Mouse (Mus musculus): ENCODE data around the gene Palm2. TPM values are rescaled to one million over a fixed set of nuclear protein-coding genes. Genes with fewer than 3 reads are reported as not detected.

Palm2 gene
- total RNA-seq, 1 experiment, result 1.8 TPM

- Histone ChIP-seq H3K9me3 (ENCODE audit: control insufficient read depth, insufficient read depth, low read depth, low read length) (no peaks in the 10 kb centered on the region), H3K27ac (ENCODE audit: insufficient read depth, low read depth, low read length, poor library complexity, severe bottlenecking) (no peak overlapping the region), H3K4me3 (ENCODE audit: insufficient read depth in 1 of 2, low read depth in 1 of 2, low read length in 2 of 2, poor library complexity in 1 of 2, severe bottlenecking in 1 of 2) (no peak overlapping the region), H3K36me3 (ENCODE audit: control insufficient read depth, insufficient read depth, low read length, poor library complexity, severe bottlenecking) (no peaks in the 10 kb centered on the region), H3K4me1 (ENCODE audit: control insufficient read depth in 2 of 2, insufficient read depth in 2 of 2, low read length in 2 of 2, poor library complexity in 1 of 2) (peaks cover 5 to 16% of the 10 kb centered on the region in 2 experiments; a peak in 3 of 4 replicates), H3K9ac (ENCODE audit: insufficient read depth, low read depth, low read length, poor library complexity, severe bottlenecking) (no peak overlapping the region)
- no peak for TF ChIP-seq ZNF384 (IDR thresholded peaks at IDR 0.05; ENCODE audit: low read depth, low read length)
- TF ChIP-seq HCFC1 (IDR thresholded peaks at IDR 0.05; ENCODE audit: borderline replicate concordance, insufficient read depth, low read length), result no peak
- TF ChIP-seq MAFK (IDR thresholded peaks at IDR 0.05; ENCODE audit: insufficient read depth, low read depth, low read length), result no peak
- no peak for TF ChIP-seq CHD2 (IDR thresholded peaks at IDR 0.05; ENCODE audit: low read depth, low read length)
- no peak for TF ChIP-seq ZC3H11A (IDR thresholded peaks at IDR 0.05; ENCODE audit: borderline replicate concordance, low read depth, low read length)
- in situ Hi-C loops (cut with MboI; ENCODE audit: low sequenced_read_pairs in 2 of 2, unreplicated experiment in 2 of 2), result no loop called here
- no peak for DNase-seq (ENCODE audit: low read depth, low spot score)
Observed at GRCm38 (mm10) chr4:57680186-57680585, 246.1 kb downstream of the Palm2 start.

GRCm38 (mm10) chr4:57681511-57681910 is 247.5 kb downstream of the Palm2 start:
- TF ChIP-seq CHD2 (IDR thresholded peaks at IDR 0.05; ENCODE audit: low read depth, low read length) (peak; percentile 89; the same call in 1 of the 2 replicates), MAFK (IDR thresholded peaks at IDR 0.05; ENCODE audit: insufficient read depth, low read depth, low read length) (no peak), ZNF384 (IDR thresholded peaks at IDR 0.05; ENCODE audit: low read depth, low read length) (no peak), ZC3H11A (IDR thresholded peaks at IDR 0.05; ENCODE audit: borderline replicate concordance, low read depth, low read length) (no peak), HCFC1 (IDR thresholded peaks at IDR 0.05; ENCODE audit: borderline replicate concordance, insufficient read depth, low read length) (no peak)
- Histone ChIP-seq H3K9ac (ENCODE audit: insufficient read depth, low read depth, low read length, poor library complexity, severe bottlenecking) (no peak overlapping the region), H3K4me1 (ENCODE audit: control insufficient read depth in 2 of 2, insufficient read depth in 2 of 2, low read length in 2 of 2, poor library complexity in 1 of 2) (peaks cover 10 to 12% of the 10 kb centered on the region in 2 experiments), H3K4me3 (ENCODE audit: insufficient read depth in 1 of 2, low read depth in 1 of 2, low read length in 2 of 2, poor library complexity in 1 of 2, severe bottlenecking in 1 of 2) (no peak overlapping the region), H3K27ac (ENCODE audit: insufficient read depth, low read depth, low read length, poor library complexity, severe bottlenecking) (no peak overlapping the region), H3K36me3 (ENCODE audit: control insufficient read depth, insufficient read depth, low read length, poor library complexity, severe bottlenecking) (no peaks in the 10 kb centered on the region), H3K9me3 (ENCODE audit: control insufficient read depth, insufficient read depth, low read depth, low read length) (no peaks in the 10 kb centered on the region)
- in situ Hi-C loops (cut with MboI; ENCODE audit: low sequenced_read_pairs in 2 of 2, unreplicated experiment in 2 of 2), result no loop called here
- no peak for DNase-seq (ENCODE audit: low read depth, low spot score)

- Histone ChIP-seq H3K9ac (ENCODE audit: insufficient read depth, low read depth, low read length, poor library complexity, severe bottlenecking) (no peak overlapping the region), H3K9me3 (ENCODE audit: control insufficient read depth, insufficient read depth, low read depth, low read length) (no peaks in the 10 kb centered on the region), H3K4me1 (ENCODE audit: control insufficient read depth in 2 of 2, insufficient read depth in 2 of 2, low read length in 2 of 2, poor library complexity in 1 of 2) (peaks cover 13% of the 10 kb centered on the region in 2 experiments), H3K36me3 (ENCODE audit: control insufficient read depth, insufficient read depth, low read length, poor library complexity, severe bottlenecking) (no peaks in the 10 kb centered on the region), H3K27ac (ENCODE audit: insufficient read depth, low read depth, low read length, poor library complexity, severe bottlenecking) (no peak overlapping the region), H3K4me3 (ENCODE audit: insufficient read depth in 1 of 2, low read depth in 1 of 2, low read length in 2 of 2, poor library complexity in 1 of 2, severe bottlenecking in 1 of 2) (no peak overlapping the region)
- DNase-seq (ENCODE audit: low read depth, low spot score), result no peak
- TF ChIP-seq ZNF384 (IDR thresholded peaks at IDR 0.05; ENCODE audit: low read depth, low read length) (no peak), ZC3H11A (IDR thresholded peaks at IDR 0.05; ENCODE audit: borderline replicate concordance, low read depth, low read length) (no peak), MAFK (IDR thresholded peaks at IDR 0.05; ENCODE audit: insufficient read depth, low read depth, low read length) (no peak), HCFC1 (IDR thresholded peaks at IDR 0.05; ENCODE audit: borderline replicate concordance, insufficient read depth, low read length) (no peak), CHD2 (IDR thresholded peaks at IDR 0.05; ENCODE audit: low read depth, low read length) (no peak)
- in situ Hi-C loops (cut with MboI; ENCODE audit: low sequenced_read_pairs in 2 of 2, unreplicated experiment in 2 of 2), result no loop called here
Observed at GRCm38 (mm10) chr4:57682341-57682740, 248.3 kb downstream of the Palm2 start.

DNA sequence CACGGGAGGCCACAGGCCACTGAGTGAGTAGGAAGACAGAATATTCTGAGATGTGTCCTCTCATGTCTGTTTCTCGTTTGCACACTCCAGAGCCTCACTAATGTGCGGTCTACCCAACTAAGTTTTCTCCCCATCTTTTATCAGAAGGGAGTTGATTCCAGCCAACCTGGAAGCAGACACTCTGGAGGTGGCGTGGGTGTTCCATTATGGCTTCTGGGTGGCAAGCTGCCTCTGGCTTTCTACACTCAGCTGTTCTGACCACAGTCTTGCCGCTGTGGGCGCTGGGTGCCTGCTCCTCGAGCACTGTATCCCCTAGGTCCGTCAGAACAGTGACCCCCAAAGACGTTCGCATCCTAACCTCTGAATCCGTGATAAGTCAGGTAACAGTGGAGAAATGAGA is 248.9 kb downstream of the Palm2 start:
- no peaks in the 10 kb centered on the region for H3K9me3 ChIP-seq (ENCODE audit: control insufficient read depth, insufficient read depth, low read depth, low read length)
- H3K27ac ChIP-seq (ENCODE audit: insufficient read depth, low read depth, low read length, poor library complexity, severe bottlenecking), result no peak overlapping the region
- H3K4me3 ChIP-seq (ENCODE audit: insufficient read depth in 1 of 2, low read depth in 1 of 2, low read length in 2 of 2, poor library complexity in 1 of 2, severe bottlenecking in 1 of 2), result no peak overlapping the region
- H3K36me3 ChIP-seq (ENCODE audit: control insufficient read depth, insufficient read depth, low read length, poor library complexity, severe bottlenecking), result no peaks in the 10 kb centered on the region
- peaks cover 13 to 17% of the 10 kb centered on the region in 2 experiments for H3K4me1 ChIP-seq (ENCODE audit: control insufficient read depth in 2 of 2, insufficient read depth in 2 of 2, low read length in 2 of 2, poor library complexity in 1 of 2)
- no peak overlapping the region for H3K9ac ChIP-seq (ENCODE audit: insufficient read depth, low read depth, low read length, poor library complexity, severe bottlenecking)
- TF ChIP-seq ZC3H11A (IDR thresholded peaks at IDR 0.05; ENCODE audit: borderline replicate concordance, low read depth, low read length) (no peak), CHD2 (IDR thresholded peaks at IDR 0.05; ENCODE audit: low read depth, low read length) (no peak), HCFC1 (IDR thresholded peaks at IDR 0.05; ENCODE audit: borderline replicate concordance, insufficient read depth, low read length) (no peak), ZNF384 (IDR thresholded peaks at IDR 0.05; ENCODE audit: low read depth, low read length) (no peak)
- DNase-seq (ENCODE audit: low read depth, low spot score), result no peak
- in situ Hi-C loops (cut with MboI; ENCODE audit: low sequenced_read_pairs in 2 of 2, unreplicated experiment in 2 of 2), result no loop called here
